ENCODE assay signal across 8 mouse cellular contexts in the genomic region with DNA sequence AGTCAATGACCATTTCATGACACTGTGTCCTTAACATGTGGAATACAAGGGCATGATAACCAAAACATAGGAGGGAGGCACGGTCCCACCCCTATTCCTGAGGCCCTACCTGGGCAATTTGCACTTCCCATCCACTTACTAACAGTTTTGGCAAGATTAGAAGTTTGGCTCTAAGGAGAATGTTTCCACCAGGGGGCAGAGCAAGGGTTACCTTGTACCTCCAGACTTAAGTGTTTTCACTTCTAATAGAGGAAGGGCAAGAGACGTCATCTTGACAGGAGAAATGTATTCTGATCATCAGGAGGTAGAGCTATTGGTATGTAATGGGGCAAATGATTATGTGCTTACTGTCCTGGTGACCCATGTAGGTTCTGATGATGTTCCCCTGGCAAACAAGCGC. TPM values are rescaled to one million over a fixed set of nuclear protein-coding genes. Genes with fewer than 3 reads are reported as not detected.
DNase-seq lines count a peak whose midpoint lies in the region; ATAC-seq lines count a peak whose summit lies in the region.

No protein-coding gene starts in this region.

- no peak overlapping the region for H3K9ac ChIP-seq in liver, embryonic 12.5 days
- no peak overlapping the region for H3K9ac ChIP-seq in hindbrain, embryonic 11.5 days (ENCODE audit: low read depth, low read length)

- H3K4me2 ChIP-seq in liver, embryonic 12.5 days: no peak overlapping the region
- H3K4me2 ChIP-seq in hindbrain, embryonic 11.5 days (replicated peaks; ENCODE audit: low read depth, low read length): no peak overlapping the region

- ATAC-seq in liver, embryonic 12.5 days: no peak
- peak; percentile 81 for ATAC-seq in granulocyte monocyte progenitor cell, adult 5-6 weeks (replicated peaks; ENCODE audit: poor library complexity, severe bottlenecking)
- peak; percentile 88 for ATAC-seq in megakaryocyte progenitor cell, adult 5-6 weeks (replicated peaks; ENCODE audit: poor library complexity)
- no peak for ATAC-seq in hindbrain, embryonic 11.5 days (ENCODE audit: low FRiP score)

- DNase-seq in adrenal gland, adult 2 months: peak; percentile 21
- no peak for DNase-seq in adrenal gland, postnatal 25 days
- peak; percentile 6 for DNase-seq in liver
- no peak for DNase-seq in left cerebral cortex, postnatal 10 days (ENCODE audit: extremely low spot score in 1 of 2, low spot score in 2 of 2)
- no peak for DNase-seq in hindbrain, embryonic 11.5 days (ENCODE audit: low spot score)

- intact Hi-C loops in left cerebral cortex, postnatal 10 days (cut with DNase I): no loop called here

- no peaks in the 10 kb centered on the region for H3K36me3 ChIP-seq in liver, embryonic 12.5 days
- H3K36me3 ChIP-seq in hindbrain, embryonic 11.5 days (ENCODE audit: control insufficient read depth, insufficient read depth, low read length): no peaks in the 10 kb centered on the region

- H3K27me3 ChIP-seq in liver, embryonic 12.5 days (replicated peaks): no peaks in the 10 kb centered on the region
- no peaks in the 10 kb centered on the region for H3K27me3 ChIP-seq in hindbrain, embryonic 11.5 days (ENCODE audit: control insufficient read depth, insufficient read depth, low read length)

- no peak overlapping the region for H3K27ac ChIP-seq in liver, embryonic 12.5 days
- H3K27ac ChIP-seq in hindbrain, embryonic 11.5 days (ENCODE audit: low read depth, low read length): no peak overlapping the region

- no peaks in the 10 kb centered on the region for H3K9me3 ChIP-seq in liver, embryonic 12.5 days (replicated peaks)
- H3K9me3 ChIP-seq in hindbrain, embryonic 11.5 days (ENCODE audit: control insufficient read depth, low read length): no peaks in the 10 kb centered on the region

- no peaks in the 10 kb centered on the region for H3K4me1 ChIP-seq in liver, embryonic 12.5 days
- no peaks in the 10 kb centered on the region for H3K4me1 ChIP-seq in hindbrain, embryonic 11.5 days (replicated peaks; ENCODE audit: control insufficient read depth, insufficient read depth, low read length)

- WGBS in liver, embryonic 12.5 days (ENCODE audit: insufficient replicate concordance): 36% methylated on average over 3 of the region's 3 CpGs
- 81% methylated on average over 3 of the region's 3 CpGs for WGBS in hindbrain, embryonic 11.5 days

- no peak overlapping the region for H3K4me3 ChIP-seq in liver, embryonic 12.5 days
- no peak overlapping the region for H3K4me3 ChIP-seq in hindbrain, embryonic 11.5 days (ENCODE audit: low read depth, low read length)

RNA-seq across cellular contexts. Expression of a gene that starts 33.5 kb away (rescaled TPM):
- 10 to 100 TPM; 23.8 to 25.8 TPM for total RNA-seq in adrenal gland, adult 2 months (2021)
- 3.7 and 5.7 TPM in 2 replicates for polyA plus RNA-seq in adrenal gland, adult 2 months (2012; rRNA removed)
- total RNA-seq in adrenal gland, postnatal 25 days (2021): 25.8 and 30.3 TPM in 2 replicates
- 0.49 TPM in 2 replicates for polyA plus RNA-seq in liver, embryonic 12.5 days (2016; fragmentation: Nextera tagmentation; extraction: Ambion mirVana)
- 62.5 and 64.3 TPM in 2 replicates for total RNA-seq in granulocyte monocyte progenitor cell, adult 5-6 weeks (2014; fragmentation: Nextera tagmentation)
- total RNA-seq in granulocyte monocyte progenitor cell, adult 5-6 weeks (2017): 58.4 and 82.5 TPM in 2 replicates
- total RNA-seq in megakaryocyte progenitor cell, adult 5-6 weeks (2015): 52.6 and 55.8 TPM in 2 replicates
- 56.3 and 59.1 TPM in 2 replicates for total RNA-seq in megakaryocyte progenitor cell, adult 5-6 weeks (2017)
- total RNA-seq in left cerebral cortex, postnatal 10 days (2021): 100 to 1,000 TPM; 464 to 529 TPM
- 9.4 and 20.0 TPM in 2 replicates for polyA plus RNA-seq in hindbrain, embryonic 11.5 days (2014; fragmentation: Nextera tagmentation; extraction: Ambion mirVana)

Comparison
In these comparisons a context has a peak if more than half of its experiments do, and no peak if none do; other contexts are left out.
1. DNase-seq: peak in adrenal gland, adult 2 months (single experiment) and liver (single experiment); none in adrenal gland, postnatal 25 days (single experiment), left cerebral cortex, postnatal 10 days (0 of 2) and hindbrain, embryonic 11.5 days (single experiment).
2. ATAC-seq: peak in granulocyte monocyte progenitor cell, adult 5-6 weeks (single experiment) and megakaryocyte progenitor cell, adult 5-6 weeks (single experiment); none in liver, embryonic 12.5 days (single experiment) and hindbrain, embryonic 11.5 days (single experiment).
3. RNA of a gene that starts 33.5 kb away (total RNA-seq): 464 to 529 TPM in left cerebral cortex, postnatal 10 days; 58.4 to 82.5 TPM in granulocyte monocyte progenitor cell, adult 5-6 weeks, 52.6 to 59.1 TPM in megakaryocyte progenitor cell, adult 5-6 weeks, 25.8 to 30.3 TPM in adrenal gland, postnatal 25 days and 23.8 to 25.8 TPM in adrenal gland, adult 2 months; every median in the first group is over 4 times any median in the second.